Mouse (Mus musculus) natural killer cell, adult 2 months (primary cell): Measurements from ENCODE around the gene Raet1e.
A peak's percentile ranks its signal among the peaks of the same experiment; 100 is the strongest.
"Not testable (repeated sequence)": the region's sequence is repeated elsewhere in the genome, so short reads cannot be mapped to it uniquely, and the experiment has no call there.

Source experiments
- DNase-seq, 2 experiments: peaks; one replicate each; pipeline ENCODE4 v3.0.0; 2022; ENCODE audit warnings: low spot score in 2 of 2

Gene Raet1e

GRCm38 (mm10) chr10:22158310-22158999, at the start of gene Raet1e, which contains the start of gene H60b:
Gene Raet1e, plus strand, starts transcription at chr10:22158569.
Gene H60b, plus strand, starts transcription at chr10:22158586.
- DNase-seq: not testable (repeated sequence)

GRCm38 (mm10) chr10:22140665-22141280, 17.6 kb upstream of the Raet1e start:
- DNase-seq: peak; percentile 47 to 60

- DNase-seq: not testable (repeated sequence)
These were observed 16.2 kb upstream of the Raet1e start for GRCm38 (mm10) chr10:22142194-22142593.

GRCm38 (mm10) chr10:22142926-22143325, 15.4 kb upstream of the Raet1e start:
- DNase-seq: no peak

- peak; percentile 62 to 75 for DNase-seq
These were observed 9.8 kb upstream of the Raet1e start for GRCm38 (mm10) chr10:22148441-22149072.

- no peak for DNase-seq
These were observed 9.2 kb upstream of the Raet1e start, which contains the start of gene E030030I06Rik for GRCm38 (mm10) chr10:22149073-22149690. Gene E030030I06Rik, minus strand, starts transcription at chr10:22149270.

GRCm38 (mm10) chr10:22149691-22150465, 8.5 kb upstream of the Raet1e start:
- DNase-seq: no peak

- DNase-seq: peak in 1 of 2 experiments; percentile 25
These were observed 7.8 kb upstream of the Raet1e start for GRCm38 (mm10) chr10:22150593-22150992.

GRCm38 (mm10) chr10:22151056-22151862, 7.1 kb upstream of the Raet1e start:
- not testable (repeated sequence) for DNase-seq

GRCm38 (mm10) chr10:22151863-22152640, 6.3 kb upstream of the Raet1e start:
- DNase-seq: not testable (repeated sequence)

- not testable (repeated sequence) for DNase-seq
These were observed 5.2 kb upstream of the Raet1e start for GRCm38 (mm10) chr10:22153147-22153690.

- DNase-seq: not testable (repeated sequence)
These were observed 4.2 kb upstream of the Raet1e start for GRCm38 (mm10) chr10:22154127-22154526.

GRCm38 (mm10) chr10:22154871-22155799, 3.2 kb upstream of the Raet1e start:
- DNase-seq: no peak

GRCm38 (mm10) chr10:22159131-22159561, 777 bp downstream of the Raet1e start:
- no peak for DNase-seq

GRCm38 (mm10) chr10:22159581-22160140, 1.3 kb downstream of the Raet1e start:
- no peak for DNase-seq

GRCm38 (mm10) chr10:22163279-22163678, 4.9 kb downstream of the Raet1e start:
- DNase-seq: not testable (repeated sequence)

- DNase-seq: peak; percentile 63 to 78
These were observed 5.6 kb downstream of the Raet1e start for GRCm38 (mm10) chr10:22163705-22164583.
